Mouse (Mus musculus): ENCODE measurements at regions not wholly inside any gene's neighbourhood (a gene's known extent, or its start where the extent isn't known, plus 50 kb on each side); places are given as distances from the start of the nearest gene placed in this dataset.

DNA sequence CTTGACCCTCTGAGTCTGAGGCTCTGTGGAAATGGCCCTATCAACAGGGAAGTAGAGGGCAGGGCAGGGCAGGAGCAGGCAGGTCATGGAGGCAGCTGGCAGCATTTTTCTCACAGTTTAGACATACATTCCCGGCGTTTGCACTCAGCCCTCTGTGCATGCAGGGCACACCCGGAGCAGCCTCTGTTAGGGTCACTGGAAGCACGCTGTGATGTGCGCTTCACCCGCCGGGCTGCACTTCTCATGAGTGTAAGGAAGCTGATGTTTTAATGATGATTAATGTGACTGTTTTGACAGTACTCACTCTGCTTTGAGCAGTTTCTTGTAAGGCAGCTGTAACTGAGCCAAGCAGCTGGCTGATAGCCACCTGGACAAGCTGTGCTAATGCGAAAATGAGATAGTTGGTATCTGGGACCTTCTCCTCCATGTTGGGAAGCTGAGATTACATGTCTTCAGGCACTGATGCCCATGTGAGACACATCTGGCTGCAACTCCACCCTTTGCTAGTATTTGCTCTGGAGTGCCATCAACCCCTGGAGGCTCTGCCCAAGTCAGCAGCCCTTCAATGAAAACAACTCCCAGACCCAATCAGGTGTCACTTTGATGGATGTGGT is 66.9 kb downstream of the Lao1 start:
- TF ChIP-seq ZC3H11A (IDR thresholded peaks at IDR 0.05; ENCODE audit: borderline replicate concordance, low read depth, low read length) (no peak), ZNF384 (IDR thresholded peaks at IDR 0.05; ENCODE audit: low read depth, low read length) (no peak), CHD2 (IDR thresholded peaks at IDR 0.05; ENCODE audit: low read depth, low read length) (no peak)

Data from ES-E14 (cell line).